Mouse (Mus musculus): ENCODE results near the gene Cdhr2. TPM values are rescaled to one million over a fixed set of nuclear protein-coding genes. Genes with fewer than 3 reads are reported as not detected.

Gene Cdhr2
- not detected for total RNA-seq (2022)

GRCm38 (mm10) chr13:54701243-54701642 is at the start of gene Cdhr2:
TSS of gene Cdhr2 (plus strand) at chr13:54701461.
- no peak for DNase-seq (ENCODE audit: low spot score)

DNA sequence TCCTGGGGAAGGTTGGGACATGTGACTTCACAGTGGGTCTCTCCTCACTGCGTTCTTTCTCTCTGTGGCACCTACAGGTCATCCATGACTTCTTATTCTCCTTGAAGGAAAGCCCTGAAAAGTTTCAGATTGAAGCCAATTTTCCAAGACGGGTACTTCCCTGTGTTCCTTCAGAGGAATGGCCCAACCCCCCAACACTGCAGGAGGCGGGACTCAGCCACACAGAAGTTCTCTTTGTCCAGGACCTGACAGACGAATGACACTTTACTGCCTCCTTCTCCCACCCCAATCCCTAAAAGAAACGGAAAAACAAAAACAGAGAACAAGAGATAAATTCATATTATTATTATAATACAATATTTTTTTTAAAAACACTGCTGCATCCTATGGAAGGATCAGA is 40.4 kb upstream of the Cdhr2 start:
- DNase-seq (ENCODE audit: low spot score): no peak

GRCm38 (mm10) chr13:54661358-54661757 is 39.9 kb upstream of the Cdhr2 start:
- DNase-seq (ENCODE audit: low spot score): no peak

GRCm38 (mm10) chr13:54663999-54664398 is 37.3 kb upstream of the Cdhr2 start:
- DNase-seq (ENCODE audit: low spot score): no peak

DNA sequence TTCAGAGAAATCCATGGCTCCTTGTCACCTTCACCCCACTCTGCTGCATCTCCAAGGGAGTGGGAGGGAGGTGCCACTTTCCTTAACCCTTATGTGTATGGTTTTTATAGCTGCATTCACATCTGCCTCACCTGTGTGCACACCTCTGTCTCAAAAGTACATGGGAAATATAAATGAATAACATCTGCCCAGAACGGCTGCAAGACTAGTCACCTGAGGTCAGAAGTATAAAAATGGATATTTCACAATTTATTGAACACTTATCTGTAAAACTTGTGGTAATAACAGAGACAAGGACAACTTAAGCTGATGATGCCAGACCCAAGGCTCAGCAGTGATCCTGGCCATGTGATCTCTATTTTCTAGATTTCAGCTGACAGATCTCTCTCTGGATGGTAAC is 36.8 kb upstream of the Cdhr2 start:
- no peak for DNase-seq (ENCODE audit: low spot score)

DNA sequence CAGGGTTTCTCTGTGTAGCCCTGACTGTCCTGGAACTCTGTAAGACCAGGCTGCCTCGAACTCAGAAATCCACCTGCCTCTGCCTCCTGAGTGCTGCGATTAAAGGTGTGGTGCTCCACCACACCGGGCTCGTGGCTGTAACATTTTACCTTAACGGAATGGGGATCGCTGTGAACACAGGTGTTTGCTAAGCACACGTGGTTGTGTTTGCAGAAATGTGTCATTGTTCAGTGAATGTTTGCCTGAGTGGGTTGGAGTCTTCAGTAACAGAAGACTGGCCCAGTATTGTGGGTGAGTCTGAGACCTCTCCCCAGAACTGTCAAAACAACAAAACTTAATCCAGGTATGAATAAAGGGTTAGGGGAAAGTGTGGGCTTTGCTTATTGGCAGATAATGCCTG is 36.2 kb upstream of the Cdhr2 start:
- no peak for DNase-seq (ENCODE audit: low spot score)

- no peak for DNase-seq (ENCODE audit: low spot score)
Observed at GRCm38 (mm10) chr13:54670491-54670890, 30.8 kb upstream of the Cdhr2 start.

- DNase-seq (ENCODE audit: low spot score): no peak
Observed at GRCm38 (mm10) chr13:54675895-54676590, 25.2 kb upstream of the Cdhr2 start.

GRCm38 (mm10) chr13:54678263-54678662 is 23.0 kb upstream of the Cdhr2 start:
- no peak for DNase-seq (ENCODE audit: low spot score)

- DNase-seq (ENCODE audit: low spot score): no peak
Observed at GRCm38 (mm10) chr13:54680184-54680853, 20.9 kb upstream of the Cdhr2 start.

DNA sequence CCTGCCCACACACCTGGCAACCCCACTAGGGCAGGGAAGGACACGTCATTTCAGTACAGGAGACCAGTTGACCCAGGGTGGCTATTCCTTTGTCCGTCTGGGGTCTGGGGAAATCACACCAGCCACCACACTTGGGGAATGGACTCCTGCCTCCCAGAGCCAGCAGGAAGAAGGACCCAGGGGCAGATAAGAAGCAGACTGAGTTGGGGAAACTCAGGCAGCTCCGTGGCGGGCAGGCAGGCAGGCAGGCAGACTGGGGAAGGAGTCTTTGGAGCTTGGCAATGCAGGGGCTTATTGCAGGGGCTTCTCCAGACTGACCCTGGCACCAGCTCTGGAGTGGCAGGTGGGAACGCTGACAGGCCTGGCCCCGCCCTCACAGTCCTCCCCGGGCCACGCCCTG is 20.0 kb upstream of the Cdhr2 start:
- DNase-seq (ENCODE audit: low spot score): no peak

GRCm38 (mm10) chr13:54683301-54683700 is 18.0 kb upstream of the Cdhr2 start:
- DNase-seq (ENCODE audit: low spot score): no peak

- no peak for DNase-seq (ENCODE audit: low spot score)
Observed at GRCm38 (mm10) chr13:54684140-54684896, 16.9 kb upstream of the Cdhr2 start.

GRCm38 (mm10) chr13:54685174-54685573 is 16.1 kb upstream of the Cdhr2 start:
- no peak for DNase-seq (ENCODE audit: low spot score)

- no peak for DNase-seq (ENCODE audit: low spot score)
Observed at GRCm38 (mm10) chr13:54686139-54687053, 14.9 kb upstream of the Cdhr2 start.

- DNase-seq (ENCODE audit: low spot score): peak; percentile 84
Observed at GRCm38 (mm10) chr13:54687096-54687495, 14.2 kb upstream of the Cdhr2 start.

DNA sequence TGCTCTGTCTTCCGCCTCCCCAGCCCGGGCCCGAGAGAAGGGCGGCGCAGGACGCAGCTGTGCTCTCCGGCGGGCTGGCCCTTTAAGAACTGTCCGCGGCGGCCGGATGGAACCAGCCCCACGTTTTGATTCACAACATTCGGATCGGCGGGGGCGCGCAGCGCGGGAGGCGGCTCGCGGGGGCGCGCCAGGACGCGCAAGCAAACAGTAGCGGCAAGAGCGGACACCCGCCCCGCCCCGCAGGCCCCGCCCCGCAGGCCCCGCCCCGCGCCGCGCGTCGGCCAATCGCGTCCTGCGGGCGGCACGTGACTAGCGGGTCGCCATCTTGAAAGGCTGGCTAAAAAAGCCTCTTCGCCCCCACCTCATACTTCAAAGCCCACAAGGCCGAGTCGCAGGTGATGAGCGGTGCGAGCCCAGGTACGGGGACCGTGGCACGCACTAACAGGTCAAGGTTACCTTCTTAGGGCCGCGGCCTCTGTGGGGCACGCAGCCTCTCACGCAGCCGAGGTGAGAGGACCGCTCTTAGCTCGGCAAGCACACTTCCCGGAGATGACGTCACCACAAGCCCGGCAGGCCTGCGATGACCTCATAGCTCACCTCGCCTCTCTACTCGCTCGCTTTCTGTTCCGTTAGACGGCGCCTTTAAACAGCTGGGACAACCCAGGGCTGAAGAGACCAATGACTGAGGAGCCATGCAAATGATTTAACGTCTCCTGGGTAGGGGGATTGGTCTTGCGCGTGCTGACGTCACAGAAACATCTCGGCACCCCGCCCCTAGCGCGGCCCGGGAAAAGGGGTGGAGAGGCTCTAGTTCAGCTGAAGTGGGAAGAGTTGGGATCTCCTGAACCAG is 13.5 kb upstream of the Cdhr2 start:
- DNase-seq (ENCODE audit: low spot score): peak; percentile 95

- DNase-seq (ENCODE audit: low spot score): no peak
Observed at GRCm38 (mm10) chr13:54690151-54690740, 11.0 kb upstream of the Cdhr2 start.

DNA sequence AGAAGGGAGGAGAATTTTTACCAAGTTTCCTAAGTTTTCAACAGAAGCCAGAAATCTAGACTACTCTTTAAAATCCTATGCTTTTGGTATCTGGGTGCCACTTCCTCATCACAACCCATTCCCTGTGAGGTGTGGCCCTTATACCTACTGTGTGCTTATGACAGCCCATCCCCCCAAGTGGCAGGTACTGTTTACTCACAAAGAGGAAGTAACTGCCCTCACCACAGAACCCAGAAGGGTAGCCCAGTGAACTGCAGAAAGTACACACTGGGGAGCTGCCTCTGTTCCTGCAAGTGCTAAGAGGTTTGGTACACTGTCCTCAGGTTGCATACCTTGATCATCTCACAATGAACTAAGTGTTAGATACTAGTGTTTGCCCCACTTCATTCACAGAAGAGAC is 9.5 kb upstream of the Cdhr2 start:
- DNase-seq (ENCODE audit: low spot score): no peak
